Mouse (Mus musculus): ENCODE measurements around the gene Reln. TPM values are rescaled to one million over a fixed set of nuclear protein-coding genes. Genes with fewer than 3 reads are reported as not detected.

The Reln gene
- polyA plus RNA-seq, 1 experiment from 2014 or later: 2.6 TPM

GRCm38 (mm10) chr5:22300788-22301187 is 43.7 kb downstream of the Reln start:
- H3K4me1 ChIP-seq: peaks cover 7% of the 10 kb centered on the region
- 91% methylated on average over 5 of the region's 5 CpGs for WGBS
- no peak for DNase-seq (ENCODE audit: extremely low spot score, low spot score)
- no peaks in the 10 kb centered on the region for H3K36me3 ChIP-seq (replicated peaks)
- H3K4me3 ChIP-seq: no peak overlapping the region
- H3K27ac ChIP-seq: no peak overlapping the region
- no peaks in the 10 kb centered on the region for H3K27me3 ChIP-seq (ENCODE audit: poor library complexity, severe bottlenecking)
- no peaks in the 10 kb centered on the region for H3K9me3 ChIP-seq

GRCm38 (mm10) chr5:22300046-22300445 is 44.5 kb downstream of the Reln start:
- no peak for DNase-seq (ENCODE audit: extremely low spot score, low spot score)
- 91% methylated on average over 6 of the region's 6 CpGs for WGBS
- Histone ChIP-seq H3K4me1 (peaks cover 7% of the 10 kb centered on the region), H3K27ac (no peak overlapping the region), H3K4me3 (no peak overlapping the region), H3K9me3 (no peaks in the 10 kb centered on the region), H3K27me3 (ENCODE audit: poor library complexity, severe bottlenecking) (no peaks in the 10 kb centered on the region), H3K36me3 (replicated peaks) (no peaks in the 10 kb centered on the region)

GRCm38 (mm10) chr5:22295161-22295560 is 49.3 kb downstream of the Reln start:
- Histone ChIP-seq H3K4me1 (no peaks in the 10 kb centered on the region), H3K4me3 (no peak overlapping the region), H3K36me3 (replicated peaks) (no peaks in the 10 kb centered on the region), H3K27ac (no peak overlapping the region), H3K27me3 (ENCODE audit: poor library complexity, severe bottlenecking) (no peaks in the 10 kb centered on the region), H3K9me3 (no peaks in the 10 kb centered on the region)
- no peak for DNase-seq (ENCODE audit: extremely low spot score, low spot score)
- WGBS: 90% methylated on average over 6 of the region's 6 CpGs

- H3K4me3 ChIP-seq: no peak overlapping the region
- H3K27me3 ChIP-seq (ENCODE audit: poor library complexity, severe bottlenecking): no peaks in the 10 kb centered on the region
- H3K9me3 ChIP-seq: no peaks in the 10 kb centered on the region
- no peak for DNase-seq (ENCODE audit: extremely low spot score, low spot score)
- no peak overlapping the region for H3K27ac ChIP-seq
- 81% methylated on average over 4 of the region's 4 CpGs for WGBS
- H3K36me3 ChIP-seq (replicated peaks): no peaks in the 10 kb centered on the region
- H3K4me1 ChIP-seq: peaks cover 11% of the 10 kb centered on the region
These were observed 53.1 kb downstream of the Reln start for GRCm38 (mm10) chr5:22291409-22291808.

- Histone ChIP-seq H3K27ac (no peak overlapping the region), H3K36me3 (replicated peaks) (no peaks in the 10 kb centered on the region), H3K4me3 (no peak overlapping the region), H3K9me3 (no peaks in the 10 kb centered on the region), H3K27me3 (ENCODE audit: poor library complexity, severe bottlenecking) (peaks cover 19% of the 10 kb centered on the region), H3K4me1 (peaks cover 35% of the 10 kb centered on the region)
- 92% methylated on average over 4 of the region's 4 CpGs for WGBS
- DNase-seq (ENCODE audit: extremely low spot score, low spot score): no peak
These were observed 59.1 kb downstream of the Reln start for GRCm38 (mm10) chr5:22285396-22285795.

- no peak for DNase-seq (ENCODE audit: extremely low spot score, low spot score)
- Histone ChIP-seq H3K27ac (no peak overlapping the region), H3K27me3 (ENCODE audit: poor library complexity, severe bottlenecking) (peaks cover 20% of the 10 kb centered on the region), H3K9me3 (no peaks in the 10 kb centered on the region), H3K4me3 (no peak overlapping the region), H3K36me3 (replicated peaks) (no peaks in the 10 kb centered on the region), H3K4me1 (peaks cover 24% of the 10 kb centered on the region)
- WGBS: 46% methylated on average over 7 of the region's 7 CpGs
These were observed 62.3 kb downstream of the Reln start for GRCm38 (mm10) chr5:22282141-22282665.

GRCm38 (mm10) chr5:22280534-22281164 is 63.9 kb downstream of the Reln start:
- Histone ChIP-seq H3K9me3 (no peaks in the 10 kb centered on the region), H3K27ac (no peak overlapping the region), H3K27me3 (ENCODE audit: poor library complexity, severe bottlenecking) (peaks cover 20% of the 10 kb centered on the region), H3K4me1 (peaks cover 24% of the 10 kb centered on the region), H3K4me3 (no peak overlapping the region), H3K36me3 (replicated peaks) (no peaks in the 10 kb centered on the region)
- DNase-seq (ENCODE audit: extremely low spot score, low spot score): no peak
- WGBS: 77% methylated on average over 2 of the region's 2 CpGs

GRCm38 (mm10) chr5:22279201-22279600 is 65.3 kb downstream of the Reln start:
- 96% methylated on average over 4 of the region's 4 CpGs for WGBS
- no peak for DNase-seq (ENCODE audit: extremely low spot score, low spot score)
- Histone ChIP-seq H3K4me1 (peaks cover 20% of the 10 kb centered on the region), H3K27ac (no peak overlapping the region), H3K36me3 (replicated peaks) (no peaks in the 10 kb centered on the region), H3K27me3 (ENCODE audit: poor library complexity, severe bottlenecking) (peaks cover 14% of the 10 kb centered on the region), H3K4me3 (no peak overlapping the region), H3K9me3 (no peaks in the 10 kb centered on the region)

- Histone ChIP-seq H3K27me3 (ENCODE audit: poor library complexity, severe bottlenecking) (no peaks in the 10 kb centered on the region), H3K27ac (no peak overlapping the region), H3K4me3 (no peak overlapping the region), H3K36me3 (replicated peaks) (no peaks in the 10 kb centered on the region), H3K4me1 (no peaks in the 10 kb centered on the region), H3K9me3 (no peaks in the 10 kb centered on the region)
- WGBS: 97% methylated on average over 4 of the region's 4 CpGs
- no peak for DNase-seq (ENCODE audit: extremely low spot score, low spot score)
These were observed 70.4 kb downstream of the Reln start for GRCm38 (mm10) chr5:22274134-22274533.

- Histone ChIP-seq H3K4me3 (no peak overlapping the region), H3K9me3 (no peaks in the 10 kb centered on the region), H3K4me1 (no peaks in the 10 kb centered on the region), H3K27ac (no peak overlapping the region), H3K36me3 (replicated peaks) (no peaks in the 10 kb centered on the region), H3K27me3 (ENCODE audit: poor library complexity, severe bottlenecking) (no peaks in the 10 kb centered on the region)
- DNase-seq (ENCODE audit: extremely low spot score, low spot score): no peak
- WGBS: 85% methylated on average over 6 of the region's 6 CpGs
These were observed 77.8 kb downstream of the Reln start for GRCm38 (mm10) chr5:22266489-22267301.

GRCm38 (mm10) chr5:22262351-22262765 is 82.1 kb downstream of the Reln start:
- DNase-seq (ENCODE audit: extremely low spot score, low spot score): no peak
- H3K4me3 ChIP-seq: no peak overlapping the region
- no peaks in the 10 kb centered on the region for H3K4me1 ChIP-seq
- no peaks in the 10 kb centered on the region for H3K27me3 ChIP-seq (ENCODE audit: poor library complexity, severe bottlenecking)
- 96% methylated on average over 3 of the region's 3 CpGs for WGBS
- H3K27ac ChIP-seq: no peak overlapping the region
- no peaks in the 10 kb centered on the region for H3K9me3 ChIP-seq
- H3K36me3 ChIP-seq (replicated peaks): no peaks in the 10 kb centered on the region

GRCm38 (mm10) chr5:22255346-22255745 is 89.2 kb downstream of the Reln start:
- no peak for DNase-seq (ENCODE audit: extremely low spot score, low spot score)
- no peaks in the 10 kb centered on the region for H3K36me3 ChIP-seq (replicated peaks)
- no peak overlapping the region for H3K27ac ChIP-seq
- no peaks in the 10 kb centered on the region for H3K9me3 ChIP-seq
- H3K4me3 ChIP-seq: no peak overlapping the region
- H3K4me1 ChIP-seq: 0 out of 2 replicates have a peak, but pooled peaks cover 1% of the 10 kb centered on the region
- WGBS: 97% methylated on average over 3 of the region's 3 CpGs
- H3K27me3 ChIP-seq (ENCODE audit: poor library complexity, severe bottlenecking): no peaks in the 10 kb centered on the region

- WGBS: 94% methylated on average over 3 of the region's 3 CpGs
- no peaks in the 10 kb centered on the region for H3K36me3 ChIP-seq (replicated peaks)
- 0 out of 2 replicates have a peak, but pooled peaks cover 3% of the 10 kb centered on the region for H3K4me1 ChIP-seq
- no peaks in the 10 kb centered on the region for H3K27me3 ChIP-seq (ENCODE audit: poor library complexity, severe bottlenecking)
- H3K27ac ChIP-seq: no peak overlapping the region
- H3K4me3 ChIP-seq: no peak overlapping the region
- no peak for DNase-seq (ENCODE audit: extremely low spot score, low spot score)
- no peaks in the 10 kb centered on the region for H3K9me3 ChIP-seq
These were observed 90.6 kb downstream of the Reln start for GRCm38 (mm10) chr5:22253910-22254309.
